Mouse (Mus musculus) activated CD4-positive, CD25-positive, alpha-beta regulatory T cell, adult 9 weeks (primary cell): ENCODE measurements around the gene 4933406M09Rik. TPM values are rescaled to one million over a fixed set of nuclear protein-coding genes. Genes with fewer than 3 reads are reported as not detected.

Source experiments
- polyA plus RNA-seq: library from polyadenylated mRNA; unstranded; fragments of 100-300 nt; shearing (Covaris generic); gene quantifications from one replicate; pipeline ENCODE4 v1.2.1, GENCODE M21; 2017

Gene 4933406M09Rik
- not detected for polyA plus RNA-seq

GRCm38 (mm10) chr1:134385666-134386065 lies at the start of gene 4933406M09Rik:
Gene 4933406M09Rik, plus strand, starts transcription at chr1:134385940.

GRCm38 (mm10) chr1:134361857-134362212 lies 23.9 kb upstream of the 4933406M09Rik start, which contains the start of gene Tmem183a:
Gene Tmem183a, minus strand, starts transcription at chr1:134361979.

DNA sequence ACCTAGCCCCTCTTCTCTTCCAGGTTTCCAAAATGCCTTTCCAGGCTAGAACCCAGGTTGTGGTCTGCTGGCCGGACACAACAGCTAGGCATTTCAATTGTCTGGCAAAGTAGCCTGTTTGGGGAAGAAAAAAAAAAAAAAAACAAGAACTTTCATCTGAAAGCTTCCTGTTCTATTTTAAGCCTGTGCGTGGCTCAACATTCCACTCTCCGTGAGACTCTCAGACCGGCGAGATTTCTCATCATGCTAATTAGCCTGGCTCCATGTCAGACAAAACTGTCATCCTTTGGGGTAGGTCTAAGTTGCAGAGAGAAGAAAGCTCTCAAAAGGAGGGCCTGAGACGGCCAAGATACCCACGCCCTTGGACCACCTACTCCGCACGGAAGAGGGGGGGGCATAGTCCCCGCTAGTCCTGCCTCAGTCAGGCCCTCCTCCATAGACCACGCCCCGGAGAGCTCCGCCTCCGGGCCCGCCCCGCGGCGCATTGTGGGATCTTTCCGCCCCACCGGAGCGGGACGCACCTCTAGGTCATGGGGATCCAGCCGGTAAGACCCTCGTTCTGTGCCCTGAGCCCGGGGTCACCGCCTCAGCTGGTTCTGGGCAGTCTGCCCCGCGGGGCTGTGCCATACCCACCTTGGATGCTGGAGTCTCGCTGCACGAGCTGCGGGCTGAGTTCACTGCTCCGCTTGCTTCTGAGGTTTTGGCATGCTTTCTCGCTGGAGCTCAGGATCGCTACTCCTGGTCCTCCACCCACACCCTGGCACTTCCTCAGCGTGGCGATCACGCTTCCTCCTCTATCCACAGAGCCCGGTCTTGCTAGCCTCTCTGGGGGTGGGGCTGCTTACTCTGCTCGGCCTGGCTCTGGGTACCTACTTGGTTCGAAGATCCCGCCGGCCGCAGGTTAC lies 20.0 kb downstream of the 4933406M09Rik start, which contains the start of gene Cyb5r1:
Gene Cyb5r1, plus strand, starts transcription at position 51 of the 905 bp plus-strand sequence.

GRCm38 (mm10) chr1:134415168-134415831 lies 29.6 kb downstream of the 4933406M09Rik start, which contains the start of gene Adipor1:
Gene Adipor1, plus strand, starts transcription at chr1:134415378.

Other genes starting within 250 kb of the 4933406M09Rik start
- gene Chil1, start 203.8 kb upstream of the 4933406M09Rik start, polyA plus RNA-seq, result not detected
- gene Mybph, start 192.5 kb upstream of the 4933406M09Rik start, polyA plus RNA-seq, result not detected
- gene Adora1, start 150.5 kb upstream of the 4933406M09Rik start, polyA plus RNA-seq, result not detected
- gene Myog, start 96.0 kb upstream of the 4933406M09Rik start, polyA plus RNA-seq, result not detected
- gene Ppfia4, start 53.0 kb upstream of the 4933406M09Rik start, polyA plus RNA-seq, result 0.17 TPM
- 56.0 TPM for gene Tmem183a, start 24.0 kb upstream of the 4933406M09Rik start, polyA plus RNA-seq
- gene Cyb5r1, start 19.6 kb downstream of the 4933406M09Rik start, polyA plus RNA-seq, result 26.4 TPM
- gene Adipor1, start 29.4 kb downstream of the 4933406M09Rik start, polyA plus RNA-seq, result 35.4 TPM
- gene Klhl12, start 69.6 kb downstream of the 4933406M09Rik start, polyA plus RNA-seq, result 17.4 TPM
- 45.6 TPM for gene Rabif, start 108.7 kb downstream of the 4933406M09Rik start, polyA plus RNA-seq
- gene Mgat4e, start 163.7 kb downstream of the 4933406M09Rik start, polyA plus RNA-seq, result not detected
- gene Kdm5b, start 174.2 kb downstream of the 4933406M09Rik start, polyA plus RNA-seq, result 19.8 TPM